Mouse (Mus musculus) ES-E14 (cell line): ENCODE data around the gene Trappc3.

Source experiments
- CHD2 ChIP-seq: IDR thresholded peaks from 2 replicates; pipeline ENCODE4 v1.6.1; 2014; ENCODE audit warnings: mild to moderate bottlenecking, low read depth, low read length, inconsistent platforms
- HCFC1 ChIP-seq: IDR thresholded peaks from 2 replicates; pipeline ENCODE4 v1.6.1; 2012; ENCODE audit warnings: low read length, inconsistent platforms, borderline replicate concordance; ENCODE audit not compliant: insufficient read depth
- MAFK ChIP-seq: IDR thresholded peaks from 2 replicates; pipeline ENCODE4 v1.6.1; 2014; ENCODE audit warnings: mild to moderate bottlenecking, low read depth, low read length, inconsistent platforms; ENCODE audit not compliant: insufficient read depth
- ZC3H11A ChIP-seq: IDR thresholded peaks from 2 replicates; pipeline ENCODE4 v1.6.1; 2012; ENCODE audit warnings: low read depth, mild to moderate bottlenecking, inconsistent platforms, low read length, borderline replicate concordance

- no peak for TF ChIP-seq HCFC1
- no peak for TF ChIP-seq ZC3H11A
- TF ChIP-seq MAFK = no peak
- TF ChIP-seq CHD2 = no peak
Measured at GRCm38 (mm10) chr4:126229900-126230299, 32.2 kb upstream of the Trappc3 start.
